Mouse (Mus musculus): Measurements from ENCODE around the gene Cldn14. TPM values are rescaled to one million over a fixed set of nuclear protein-coding genes. Genes with fewer than 3 reads are reported as not detected.

Gene Cldn14
- polyA plus RNA-seq, 1 experiment from 2014 or later = not detected

DNA sequence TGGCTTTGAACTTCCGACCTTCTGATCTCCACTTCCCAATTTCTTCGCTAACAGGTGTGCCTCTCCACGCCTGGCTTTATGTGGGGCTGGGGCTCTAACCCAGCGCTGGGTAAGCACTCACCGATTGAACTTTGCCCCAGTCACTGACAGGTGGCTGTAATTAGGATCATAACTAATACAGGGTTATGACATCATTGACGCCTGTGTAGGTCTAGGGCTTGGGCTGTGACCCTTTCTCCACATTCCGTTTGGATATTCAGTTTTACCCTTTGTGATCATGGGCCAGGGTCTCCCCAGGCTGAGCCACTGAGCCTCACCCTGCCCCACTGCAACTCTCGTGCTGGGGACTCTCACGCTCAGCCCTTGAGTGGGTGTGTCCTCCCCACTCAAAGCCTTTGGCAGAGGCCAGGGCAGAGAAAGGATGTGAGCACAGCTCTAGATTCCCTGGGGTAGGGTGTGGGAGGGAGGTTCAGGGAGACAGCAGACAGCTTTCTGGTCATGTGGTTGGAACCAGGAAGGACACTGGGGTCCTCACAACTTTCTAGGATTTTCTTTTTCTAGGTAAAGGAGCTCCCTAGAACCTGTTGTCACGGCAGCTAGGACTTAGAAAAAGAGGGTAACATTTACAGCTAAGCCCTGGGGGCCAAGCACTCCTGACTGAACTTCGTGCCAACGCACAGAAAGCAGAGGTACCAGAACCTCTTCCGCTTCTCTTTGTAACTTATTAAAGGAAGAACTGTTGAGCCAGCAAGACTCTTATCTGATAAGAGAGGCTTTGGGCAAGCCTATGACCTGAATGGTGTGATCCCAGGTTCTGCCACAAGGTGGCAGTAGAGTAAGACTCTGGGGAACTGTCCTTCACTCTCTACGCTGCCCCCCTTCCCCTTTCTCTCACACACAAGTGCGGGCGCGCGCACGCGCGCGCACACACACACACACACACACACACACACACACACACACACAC lies 90.6 kb downstream of the Cldn14 start:
- Histone ChIP-seq H3K9me3 (no peaks in the 10 kb centered on the region), H3K4me3 (replicated peaks) (0 out of 2 replicates have a peak overlapping the region, but pooled peaks have one; percentile 15), H3K36me3 (replicated peaks) (no peaks in the 10 kb centered on the region), H3K9ac (no peak overlapping the region), H3K27me3 (0 out of 2 replicates have a peak, but pooled peaks cover 4% of the 10 kb centered on the region), H3K4me2 (peak overlapping the region; percentile 45), H3K4me1 (peaks cover 3% of the 10 kb centered on the region; the same call in 1 of the 2 replicates), H3K27ac (no peak overlapping the region)
- ATAC-seq (ENCODE audit: low FRiP score) = peak; percentile 53
- WGBS = 44% methylated on average over 22 of the region's 22 CpGs

GRCm38 (mm10) chr16:93915338-93915849 lies 93.2 kb downstream of the Cldn14 start:
- H3K4me2 ChIP-seq = no peak overlapping the region
- no peak overlapping the region for H3K27ac ChIP-seq
- 37% methylated on average over 9 of the region's 10 CpGs for WGBS
- no peaks in the 10 kb centered on the region for H3K36me3 ChIP-seq (replicated peaks)
- H3K27me3 ChIP-seq = 0 out of 2 replicates have a peak, but pooled peaks cover 4% of the 10 kb centered on the region
- H3K9me3 ChIP-seq = no peaks in the 10 kb centered on the region
- H3K9ac ChIP-seq = no peak overlapping the region
- ATAC-seq (ENCODE audit: low FRiP score) = no peak
- H3K4me1 ChIP-seq = peaks cover 3% of the 10 kb centered on the region; the same call in 1 of the 2 replicates
- no peak overlapping the region for H3K4me3 ChIP-seq (replicated peaks)

- Histone ChIP-seq H3K4me3 (replicated peaks) (no peak overlapping the region), H3K36me3 (replicated peaks) (no peaks in the 10 kb centered on the region), H3K27me3 (0 out of 2 replicates have a peak, but pooled peaks cover 4% of the 10 kb centered on the region), H3K27ac (no peak overlapping the region), H3K4me2 (no peak overlapping the region), H3K9me3 (no peaks in the 10 kb centered on the region), H3K4me1 (peaks cover 3% of the 10 kb centered on the region; the same call in 1 of the 2 replicates), H3K9ac (no peak overlapping the region)
- ATAC-seq (ENCODE audit: low FRiP score) = no peak
- WGBS = 85% methylated on average over 10 of the region's 10 CpGs
These were observed 94.6 kb downstream of the Cldn14 start for GRCm38 (mm10) chr16:93913881-93914576.

DNA sequence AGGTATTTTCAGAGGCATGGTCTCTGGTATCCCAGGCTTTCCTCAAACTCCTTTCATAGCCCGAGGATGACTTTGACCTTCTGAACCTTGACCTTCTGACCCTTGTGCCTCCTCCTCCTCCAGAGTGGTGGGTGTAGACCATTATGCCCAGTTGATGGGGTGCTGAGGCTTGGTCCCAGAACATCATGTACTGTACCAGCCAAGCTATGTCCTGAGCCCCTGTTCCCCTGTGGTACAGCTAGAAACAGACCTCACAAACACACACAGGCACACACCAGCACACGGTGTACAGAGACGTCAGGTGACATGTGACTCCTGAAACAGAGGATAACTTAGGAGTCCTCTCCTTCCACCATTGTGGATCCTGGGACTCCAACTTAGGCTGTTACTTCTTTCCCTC lies 95.8 kb downstream of the Cldn14 start:
- 78% methylated on average over 3 of the region's 3 CpGs for WGBS
- Histone ChIP-seq H3K27ac (no peak overlapping the region), H3K27me3 (0 out of 2 replicates have a peak, but pooled peaks cover 4% of the 10 kb centered on the region), H3K9me3 (no peaks in the 10 kb centered on the region), H3K4me1 (no peaks in the 10 kb centered on the region), H3K4me3 (replicated peaks) (no peak overlapping the region), H3K36me3 (replicated peaks) (no peaks in the 10 kb centered on the region), H3K9ac (no peak overlapping the region), H3K4me2 (no peak overlapping the region)
- no peak for ATAC-seq (ENCODE audit: low FRiP score)

GRCm38 (mm10) chr16:93912158-93912557 lies 96.5 kb downstream of the Cldn14 start:
- Histone ChIP-seq H3K9me3 (no peaks in the 10 kb centered on the region), H3K27me3 (no peaks in the 10 kb centered on the region), H3K4me1 (no peaks in the 10 kb centered on the region), H3K27ac (no peak overlapping the region), H3K4me3 (replicated peaks) (no peak overlapping the region), H3K4me2 (no peak overlapping the region), H3K9ac (no peak overlapping the region), H3K36me3 (replicated peaks) (0 out of 2 replicates have a peak, but pooled peaks cover 2% of the 10 kb centered on the region)
- 87% methylated on average over 5 of the region's 5 CpGs for WGBS
- ATAC-seq (ENCODE audit: low FRiP score) = no peak

- H3K36me3 ChIP-seq (replicated peaks) = peaks cover 13% of the 10 kb centered on the region
- ATAC-seq (ENCODE audit: low FRiP score) = no peak
- H3K4me1 ChIP-seq = no peaks in the 10 kb centered on the region
- H3K27ac ChIP-seq = no peak overlapping the region
- no peak overlapping the region for H3K9ac ChIP-seq
- H3K9me3 ChIP-seq = no peaks in the 10 kb centered on the region
- H3K4me3 ChIP-seq (replicated peaks) = no peak overlapping the region
- 70% methylated on average over 28 of the region's 28 CpGs for WGBS
- H3K4me2 ChIP-seq = no peak overlapping the region
- H3K27me3 ChIP-seq = no peaks in the 10 kb centered on the region
These were observed 97.6 kb downstream of the Cldn14 start for GRCm38 (mm10) chr16:93910735-93911665.

- H3K4me1 ChIP-seq = no peaks in the 10 kb centered on the region
- H3K9me3 ChIP-seq = no peaks in the 10 kb centered on the region
- no peaks in the 10 kb centered on the region for H3K27me3 ChIP-seq
- H3K9ac ChIP-seq = no peak overlapping the region
- peaks cover 17% of the 10 kb centered on the region for H3K36me3 ChIP-seq (replicated peaks)
- H3K4me3 ChIP-seq (replicated peaks) = no peak overlapping the region
- no peak overlapping the region for H3K27ac ChIP-seq
- ATAC-seq (ENCODE audit: low FRiP score) = no peak
- WGBS = 92% methylated on average over 3 of the region's 3 CpGs
- H3K4me2 ChIP-seq = no peak overlapping the region
These were observed 98.7 kb downstream of the Cldn14 start for GRCm38 (mm10) chr16:93909936-93910335.

DNA sequence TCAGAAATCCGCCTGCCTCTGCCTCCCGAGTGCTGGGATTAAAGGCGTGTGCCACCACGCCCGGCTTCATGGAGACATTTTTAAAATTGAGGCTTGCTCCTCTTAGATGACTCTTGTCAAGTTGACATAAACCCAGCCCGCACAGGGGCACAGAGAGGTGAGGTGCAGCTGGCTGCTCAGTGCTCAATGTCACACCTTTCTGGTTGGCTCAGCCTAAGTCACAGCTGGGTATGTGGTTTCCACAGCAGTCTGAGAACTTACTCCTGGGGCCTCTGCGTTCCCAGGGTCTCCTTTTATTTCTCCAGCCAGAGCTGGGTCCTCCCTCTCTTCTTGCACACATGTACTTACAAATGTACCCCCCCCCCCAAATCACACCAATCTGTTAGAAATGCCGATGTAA lies 100.4 kb downstream of the Cldn14 start:
- Histone ChIP-seq H3K4me2 (no peak overlapping the region), H3K4me1 (no peaks in the 10 kb centered on the region), H3K9me3 (no peaks in the 10 kb centered on the region), H3K27me3 (no peaks in the 10 kb centered on the region), H3K27ac (no peak overlapping the region), H3K36me3 (replicated peaks) (peaks cover 31% of the 10 kb centered on the region), H3K9ac (no peak overlapping the region), H3K4me3 (replicated peaks) (no peak overlapping the region)
- ATAC-seq (ENCODE audit: low FRiP score) = no peak
- 95% methylated on average over 8 of the region's 8 CpGs for WGBS

DNA sequence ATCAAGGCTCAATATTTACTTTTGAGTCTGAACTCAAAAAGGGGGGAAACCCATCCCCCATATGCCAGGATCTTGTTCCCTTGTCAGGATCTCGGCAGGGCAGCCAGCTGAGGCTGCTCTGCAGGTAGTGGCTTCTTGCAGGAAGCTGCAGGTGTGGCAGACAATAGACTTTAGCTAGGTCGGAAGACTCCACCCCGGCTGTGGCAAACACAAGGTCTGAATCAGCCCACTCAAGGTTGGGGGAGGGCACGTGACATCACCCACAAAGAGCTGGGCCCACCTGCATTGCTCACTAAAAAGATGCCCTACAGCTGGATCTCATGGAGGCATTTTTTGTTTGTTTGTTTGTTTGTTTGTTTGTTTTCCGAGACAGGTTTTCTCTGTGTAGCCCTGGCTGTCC lies 100.9 kb downstream of the Cldn14 start:
- no peaks in the 10 kb centered on the region for H3K4me1 ChIP-seq
- no peaks in the 10 kb centered on the region for H3K9me3 ChIP-seq
- no peak overlapping the region for H3K4me2 ChIP-seq
- WGBS = 77% methylated on average over 5 of the region's 5 CpGs
- peaks cover 35% of the 10 kb centered on the region for H3K36me3 ChIP-seq (replicated peaks)
- ATAC-seq (ENCODE audit: low FRiP score) = no peak
- H3K4me3 ChIP-seq (replicated peaks) = no peak overlapping the region
- no peak overlapping the region for H3K27ac ChIP-seq
- H3K9ac ChIP-seq = no peak overlapping the region
- H3K27me3 ChIP-seq = no peaks in the 10 kb centered on the region

DNA sequence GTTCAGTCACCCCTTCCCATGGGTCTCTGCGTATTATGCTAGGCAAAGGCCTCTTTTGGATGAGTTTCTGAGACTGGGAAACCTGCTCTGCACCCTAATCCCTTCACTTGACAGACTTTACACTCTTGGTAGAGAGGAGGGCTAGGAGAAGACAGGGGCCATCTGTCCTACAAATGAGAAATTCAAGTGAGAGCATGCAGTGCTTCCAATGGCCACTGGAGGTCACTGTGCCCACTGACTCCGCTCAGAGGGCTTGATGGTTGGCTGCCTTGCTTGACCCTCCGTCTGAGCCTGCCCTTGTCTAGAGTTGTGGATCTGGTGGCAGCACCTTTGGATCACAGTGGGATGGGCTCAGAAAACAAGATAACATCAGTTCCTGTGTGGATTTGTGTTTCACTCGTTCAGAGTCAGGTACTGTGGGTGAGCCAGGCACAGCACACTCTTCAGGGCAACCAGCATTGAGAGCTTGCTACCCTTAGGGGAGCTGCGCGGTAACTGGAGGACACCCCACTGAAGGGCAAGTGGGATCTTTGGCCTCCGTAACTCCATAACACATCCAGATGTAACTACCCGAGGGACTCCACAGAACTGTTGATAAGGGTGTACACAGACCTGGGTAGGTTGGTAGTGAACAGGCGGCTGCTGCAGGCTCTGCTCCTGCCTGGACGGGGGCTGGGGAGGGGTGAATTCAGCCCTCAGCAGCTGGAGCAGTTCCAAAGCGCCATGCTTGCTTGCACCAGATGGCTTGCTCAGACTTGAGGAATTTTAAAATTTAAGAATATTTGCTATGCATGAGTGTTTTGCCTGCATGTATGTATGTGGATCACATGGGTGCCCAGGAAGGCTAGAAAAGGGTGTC lies 102.3 kb downstream of the Cldn14 start:
- Histone ChIP-seq H3K9ac (no peak overlapping the region), H3K4me3 (replicated peaks) (no peak overlapping the region), H3K9me3 (no peaks in the 10 kb centered on the region), H3K27ac (0 out of 2 replicates have a peak overlapping the region, but pooled peaks have one; percentile 31), H3K4me1 (no peaks in the 10 kb centered on the region), H3K36me3 (replicated peaks) (peaks cover 49% of the 10 kb centered on the region), H3K27me3 (no peaks in the 10 kb centered on the region), H3K4me2 (no peak overlapping the region)
- WGBS = 80% methylated on average over 11 of the region's 11 CpGs
- ATAC-seq (ENCODE audit: low FRiP score) = 0 out of 2 replicates have a peak, but pooled peaks have one; percentile 36

- no peak for ATAC-seq (ENCODE audit: low FRiP score)
- Histone ChIP-seq H3K4me3 (replicated peaks) (no peak overlapping the region), H3K27me3 (no peaks in the 10 kb centered on the region), H3K4me1 (no peaks in the 10 kb centered on the region), H3K36me3 (replicated peaks) (peaks cover 63% of the 10 kb centered on the region), H3K9me3 (no peaks in the 10 kb centered on the region), H3K27ac (no peak overlapping the region), H3K4me2 (no peak overlapping the region), H3K9ac (no peak overlapping the region)
- WGBS = 83% methylated on average over 6 of the region's 6 CpGs
These were observed 105.6 kb downstream of the Cldn14 start for GRCm38 (mm10) chr16:93903027-93903426.

Data from forebrain, embryonic 12.5 days (tissue).